In genomic region chr5:127378521-127378920, GRCm38 (mm10) we compare ENCODE assay signal across 15 mouse cellular contexts.
"Had no signal": no experiment of that assay in that cellular context is flagged by ENCODE, and none has a peak within 500 bp of the region (broad histone marks: within the 10 kb centered on the region; RNA-seq: fewer than 3 reads in every experiment).

No protein-coding gene starts in this region.

- H3K27me3 ChIP-seq: kidney, embryonic 15.5 days; liver, embryonic 13.5 days; megakaryocyte, embryonic 14.5 days; midbrain, embryonic 12.5 days had no signal

- H3K27ac ChIP-seq: kidney, embryonic 15.5 days; left cerebral cortex, adult 2 months; liver, embryonic 13.5 days; macrophage; midbrain, embryonic 12.5 days; stomach, postnatal 0 days had no signal

- H3K4me1 ChIP-seq: kidney, embryonic 15.5 days; liver, embryonic 13.5 days; megakaryocyte, embryonic 14.5 days had no signal

- H3K9me3 ChIP-seq: kidney, embryonic 15.5 days; midbrain, embryonic 12.5 days had no signal

- H3K9ac ChIP-seq: kidney, embryonic 15.5 days; liver, embryonic 13.5 days; liver, postnatal 0 days; midbrain, embryonic 12.5 days had no signal

- DNase-seq: kidney, adult 2 months; kidney, postnatal 14 days; liver; liver, embryonic 13.5 days; liver, postnatal 0 days; thymus, adult 2 months; thymus, postnatal 25 days had no signal

- ATAC-seq: intestine, embryonic 16.5 days; liver, postnatal 0 days; midbrain, embryonic 16.5 days had no signal

- H3K4me2 ChIP-seq: kidney, embryonic 15.5 days; liver, embryonic 13.5 days; midbrain, embryonic 12.5 days had no signal

- H3K4me3 ChIP-seq: kidney, embryonic 15.5 days; left cerebral cortex, adult 2 months; liver, embryonic 13.5 days; megakaryocyte, embryonic 14.5 days; midbrain, embryonic 12.5 days had no signal

- H3K36me3 ChIP-seq: kidney, embryonic 15.5 days; liver, embryonic 13.5 days; midbrain, embryonic 12.5 days had no signal
